Mouse (Mus musculus) brain, embryonic 18.5 days (tissue): ENCODE results near the gene Gemin6.
"Not testable (repeated sequence)": the region's sequence is repeated elsewhere in the genome, so short reads cannot be mapped to it uniquely, and the experiment has no call there.

ENCODE experiments used
- DNase-seq: peaks from one replicate; pipeline ENCODE4 v3.0.0-alpha.2; 2012; ENCODE audit warnings: low read depth, low spot score

The Gemin6 gene

GRCm38 (mm10) chr17:80234376-80234775 is 10.1 kb downstream of the Gemin6 start:
- no peak for DNase-seq

GRCm38 (mm10) chr17:80235477-80235876 is 11.2 kb downstream of the Gemin6 start:
- no peak for DNase-seq

GRCm38 (mm10) chr17:80236805-80237204 is 12.6 kb downstream of the Gemin6 start:
- DNase-seq = no peak

GRCm38 (mm10) chr17:80237475-80237874 is 13.2 kb downstream of the Gemin6 start:
- DNase-seq = no peak

- no peak for DNase-seq
These were observed 17.4 kb downstream of the Gemin6 start for GRCm38 (mm10) chr17:80241594-80241993.

GRCm38 (mm10) chr17:80243116-80243515 is 18.9 kb downstream of the Gemin6 start:
- no peak for DNase-seq

- no peak for DNase-seq
These were observed 28.7 kb downstream of the Gemin6 start for GRCm38 (mm10) chr17:80252757-80253525.

- DNase-seq = no peak
These were observed 30.2 kb downstream of the Gemin6 start for GRCm38 (mm10) chr17:80254421-80254820.

GRCm38 (mm10) chr17:80255208-80255607 is 31.0 kb downstream of the Gemin6 start:
- no peak for DNase-seq

- DNase-seq = no peak
These were observed 42.8 kb downstream of the Gemin6 start for GRCm38 (mm10) chr17:80267065-80267464.

GRCm38 (mm10) chr17:80268151-80268550 is 43.9 kb downstream of the Gemin6 start:
- no peak for DNase-seq

- DNase-seq = not testable (repeated sequence)
These were observed 46.4 kb downstream of the Gemin6 start for GRCm38 (mm10) chr17:80270622-80271021.
